Mouse (Mus musculus): ENCODE data around the gene Evpl.

Gene Evpl

GRCm38 (mm10) chr11:116174775-116175448 lies 63.0 kb downstream of the Evpl start:
- DNase-seq (ENCODE audit: low spot score in 2 of 2), result no peak

GRCm38 (mm10) chr11:116171959-116172358 lies 65.9 kb downstream of the Evpl start:
- DNase-seq (ENCODE audit: low spot score in 2 of 2), result no peak
